Mouse (Mus musculus): ENCODE results near the gene Zfp46.

The Zfp46 gene

GRCm38 (mm10) chr4:136284455-136284854, at the start of gene Zfp46:
TSS of gene Zfp46 (plus strand) at chr4:136284683.
- no peak for TF ChIP-seq GATA4 (IDR thresholded peaks at IDR 0.05; ENCODE audit: insufficient replicate concordance, low read length)

- no peak for TF ChIP-seq GATA4 (IDR thresholded peaks at IDR 0.05; ENCODE audit: insufficient replicate concordance, low read length)
Measured at GRCm38 (mm10) chr4:136238669-136239068, 45.8 kb upstream of the Zfp46 start.

GRCm38 (mm10) chr4:136239111-136239510, 45.4 kb upstream of the Zfp46 start:
- TF ChIP-seq GATA4 (IDR thresholded peaks at IDR 0.05; ENCODE audit: insufficient replicate concordance, low read length) = no peak

GRCm38 (mm10) chr4:136239622-136240021, 44.9 kb upstream of the Zfp46 start:
- no peak for TF ChIP-seq GATA4 (IDR thresholded peaks at IDR 0.05; ENCODE audit: insufficient replicate concordance, low read length)

- TF ChIP-seq GATA4 (IDR thresholded peaks at IDR 0.05; ENCODE audit: insufficient replicate concordance, low read length) = no peak
Measured at GRCm38 (mm10) chr4:136240123-136240522, 44.4 kb upstream of the Zfp46 start.

GRCm38 (mm10) chr4:136240955-136241354, 43.5 kb upstream of the Zfp46 start:
- TF ChIP-seq GATA4 (IDR thresholded peaks at IDR 0.05; ENCODE audit: insufficient replicate concordance, low read length) = no peak

- TF ChIP-seq GATA4 (IDR thresholded peaks at IDR 0.05; ENCODE audit: insufficient replicate concordance, low read length) = no peak
Measured at GRCm38 (mm10) chr4:136242065-136242703, 42.3 kb upstream of the Zfp46 start.

GRCm38 (mm10) chr4:136242728-136243127, 41.8 kb upstream of the Zfp46 start:
- no peak for TF ChIP-seq GATA4 (IDR thresholded peaks at IDR 0.05; ENCODE audit: insufficient replicate concordance, low read length)

GRCm38 (mm10) chr4:136244208-136244607, 40.3 kb upstream of the Zfp46 start:
- TF ChIP-seq GATA4 (IDR thresholded peaks at IDR 0.05; ENCODE audit: insufficient replicate concordance, low read length) = no peak

GRCm38 (mm10) chr4:136245681-136246080, 38.8 kb upstream of the Zfp46 start:
- no peak for TF ChIP-seq GATA4 (IDR thresholded peaks at IDR 0.05; ENCODE audit: insufficient replicate concordance, low read length)

- TF ChIP-seq GATA4 (IDR thresholded peaks at IDR 0.05; ENCODE audit: insufficient replicate concordance, low read length) = no peak
Measured at GRCm38 (mm10) chr4:136246568-136246969, 37.9 kb upstream of the Zfp46 start.

- TF ChIP-seq GATA4 (IDR thresholded peaks at IDR 0.05; ENCODE audit: insufficient replicate concordance, low read length) = no peak
Measured at GRCm38 (mm10) chr4:136247386-136247728, 37.1 kb upstream of the Zfp46 start.

GRCm38 (mm10) chr4:136247729-136248463, 36.6 kb upstream of the Zfp46 start, which contains the start of gene Tcea3:
TSS of gene Tcea3 (plus strand) at chr4:136247729.
- TF ChIP-seq GATA4 (IDR thresholded peaks at IDR 0.05; ENCODE audit: insufficient replicate concordance, low read length) = no peak

GRCm38 (mm10) chr4:136248464-136249331, 35.8 kb upstream of the Zfp46 start:
- TF ChIP-seq GATA4 (IDR thresholded peaks at IDR 0.05; ENCODE audit: insufficient replicate concordance, low read length) = no peak

- no peak for TF ChIP-seq GATA4 (IDR thresholded peaks at IDR 0.05; ENCODE audit: insufficient replicate concordance, low read length)
Measured at GRCm38 (mm10) chr4:136249332-136249647, 35.2 kb upstream of the Zfp46 start.

GRCm38 (mm10) chr4:136249780-136250179, 34.7 kb upstream of the Zfp46 start:
- TF ChIP-seq GATA4 (IDR thresholded peaks at IDR 0.05; ENCODE audit: insufficient replicate concordance, low read length) = no peak
